Mouse (Mus musculus) kidney, adult 2 months (tissue): ENCODE data around the gene Gm17482. TPM values are rescaled to one million over a fixed set of nuclear protein-coding genes. Genes with fewer than 3 reads are reported as not detected.

Experiments
- DNase-seq: peaks from one replicate; pipeline ENCODE4 v3.0.0; 2021
- H3K27ac ChIP-seq: fragments of 200-500 bp; 2 replicates; pipeline ENCODE4 v1.5.1; 2012; ENCODE audit warnings: low read depth, low read length, control low read depth, inconsistent platforms; ENCODE audit not compliant: insufficient read depth
- H3K27me3 ChIP-seq: fragments of 200-500 bp; replicated peaks from 2 replicates; pipeline ENCODE4 v1.6.1; 2012; ENCODE audit warnings: mild to moderate bottlenecking, moderate library complexity, low read length, inconsistent platforms; ENCODE audit not compliant: control insufficient read depth, insufficient read depth
- H3K36me3 ChIP-seq: fragments of 200-500 bp; 2 replicates; pipeline ENCODE4 v1.6.1; 2012; ENCODE audit warnings: mild to moderate bottlenecking, moderate library complexity, low read length, inconsistent platforms; ENCODE audit not compliant: control insufficient read depth, insufficient read depth
- H3K4me1 ChIP-seq: fragments of 200-500 bp; 2 replicates; pipeline ENCODE4 v1.6.1; 2011; ENCODE audit warnings: low read length; ENCODE audit not compliant: control insufficient read depth, insufficient read depth
- H3K4me3 ChIP-seq: fragments of 200-500 bp; 2 replicates; pipeline ENCODE4 v1.5.1; 2011; ENCODE audit warnings: mild to moderate bottlenecking, low read depth, low read length, control low read depth; ENCODE audit not compliant: insufficient read depth
- CTCF ChIP-seq: fragments of 200-500 bp; conservative IDR thresholded peaks from 2 replicates; pipeline ENCODE4 v1.5.1; 2011; ENCODE audit warnings: low read depth, mild to moderate bottlenecking, control low read depth, low read length, moderate library complexity, mixed read lengths; ENCODE audit not compliant: insufficient read depth, insufficient read length
- POLR2A ChIP-seq: fragments of 200-500 bp; IDR thresholded peaks from one replicate; pipeline ENCODE4 v1.6.1; 2011; ENCODE audit warnings: low read depth, low read length, control low read depth
- WGBS: fragments of 180-500 bp; shearing (Covaris S2); methylation state at CpG from one replicate; pipeline ENCODE4 v1.1.7; 2018; 5-methylcytosine and 5-hydroxymethylcytosine counted together
- polyA plus RNA-seq: library from polyadenylated mRNA; depleted of rRNA; stranded (reverse); fragments of >200 nt; gene quantifications from 2 replicates; pipeline ENCODE4 v1.2.3, GENCODE M21; 2012

Gene Gm17482
- polyA plus RNA-seq, 1 experiment: not detected

DNA sequence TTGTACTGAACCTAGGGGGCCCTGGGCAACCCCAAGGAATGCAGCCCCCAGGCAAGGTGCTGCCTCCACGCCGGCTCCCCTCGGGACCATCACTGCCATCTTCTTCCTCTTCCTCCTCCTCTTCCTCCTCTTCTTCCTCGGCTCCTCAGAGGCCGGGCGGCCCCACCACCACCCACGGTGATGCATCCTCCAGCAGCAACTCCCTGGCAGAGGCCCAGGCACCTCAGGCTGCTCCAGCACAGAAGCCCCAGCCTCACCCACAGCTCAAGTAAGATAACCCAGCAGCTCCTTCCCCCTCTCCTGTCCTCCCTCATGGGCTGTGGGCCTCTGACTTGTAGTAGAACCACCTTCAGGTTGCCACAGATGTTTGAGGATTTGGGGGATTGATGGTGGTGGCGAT is 50.9 kb downstream of the Gm17482 start:
- Histone ChIP-seq H3K36me3 (no peaks in the 10 kb centered on the region), H3K4me3 (no peak overlapping the region), H3K27me3 (no peaks in the 10 kb centered on the region), H3K27ac (no peak overlapping the region), H3K4me1 (no peaks in the 10 kb centered on the region)
- no peak for DNase-seq
- 77% methylated on average over 8 of the region's 8 CpGs for WGBS
- no peak for TF ChIP-seq CTCF
- no peak for TF ChIP-seq POLR2A

DNA sequence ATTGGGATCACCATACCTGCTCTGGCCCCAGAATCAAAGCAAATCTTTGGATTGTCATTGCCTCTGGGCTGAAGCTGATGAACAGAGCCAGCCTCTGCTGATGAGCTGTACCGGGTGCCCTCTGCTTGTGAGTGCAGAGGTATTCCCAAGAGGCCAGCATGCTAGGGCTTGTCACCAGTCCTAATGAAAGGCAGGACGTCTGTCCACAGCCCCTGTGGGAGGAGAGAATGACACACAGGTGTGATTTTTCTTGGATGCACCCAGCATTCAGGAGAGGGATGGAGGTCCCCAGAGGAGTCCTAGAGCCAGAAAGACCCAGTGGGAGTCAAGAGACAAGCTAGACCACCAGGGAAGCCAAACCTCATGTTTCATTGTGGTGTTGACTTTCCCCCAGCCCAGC is 52.5 kb downstream of the Gm17482 start:
- TF ChIP-seq POLR2A (no peak), CTCF (no peak)
- no peak for DNase-seq
- Histone ChIP-seq H3K4me1 (no peaks in the 10 kb centered on the region), H3K27me3 (no peaks in the 10 kb centered on the region), H3K4me3 (no peak overlapping the region), H3K27ac (no peak overlapping the region), H3K36me3 (no peaks in the 10 kb centered on the region)
- WGBS: 59% methylated on average over 2 of the region's 2 CpGs

DNA sequence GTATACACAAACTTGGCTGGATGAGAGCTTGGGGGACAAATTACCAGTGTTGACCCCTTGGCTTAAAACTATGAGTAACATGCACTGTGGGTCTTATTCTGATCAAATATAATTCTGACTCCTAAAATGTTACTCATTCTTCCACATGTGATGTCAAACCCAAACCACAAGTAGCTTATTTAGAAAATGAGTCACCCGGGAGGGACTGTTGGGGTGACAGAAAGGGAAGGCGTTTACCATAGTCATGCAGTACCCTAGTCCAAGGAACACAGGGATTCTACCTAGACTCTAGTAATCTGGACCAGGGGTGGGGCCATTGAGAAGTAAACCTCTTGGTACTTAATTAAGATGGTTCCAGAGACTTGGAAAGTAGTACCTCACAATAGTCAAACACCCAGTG is 57.0 kb downstream of the Gm17482 start:
- no peak overlapping the region for H3K27ac ChIP-seq
- H3K27me3 ChIP-seq: no peaks in the 10 kb centered on the region
- no peak overlapping the region for H3K4me3 ChIP-seq
- H3K36me3 ChIP-seq: no peaks in the 10 kb centered on the region
- TF ChIP-seq POLR2A (no peak), CTCF (no peak)
- WGBS: 88% methylated on average over 2 of the region's 2 CpGs
- H3K4me1 ChIP-seq: no peaks in the 10 kb centered on the region
- DNase-seq: peak; percentile 12

- TF ChIP-seq CTCF (no peak), POLR2A (no peak)
- no peak for DNase-seq
- no peak overlapping the region for H3K27ac ChIP-seq
- 82% methylated on average over 6 of the region's 6 CpGs for WGBS
- no peaks in the 10 kb centered on the region for H3K4me1 ChIP-seq
- no peaks in the 10 kb centered on the region for H3K27me3 ChIP-seq
- no peaks in the 10 kb centered on the region for H3K36me3 ChIP-seq
- no peak overlapping the region for H3K4me3 ChIP-seq
Observed at GRCm38 (mm10) chr6:115286441-115286840, 59.3 kb downstream of the Gm17482 start.

DNA sequence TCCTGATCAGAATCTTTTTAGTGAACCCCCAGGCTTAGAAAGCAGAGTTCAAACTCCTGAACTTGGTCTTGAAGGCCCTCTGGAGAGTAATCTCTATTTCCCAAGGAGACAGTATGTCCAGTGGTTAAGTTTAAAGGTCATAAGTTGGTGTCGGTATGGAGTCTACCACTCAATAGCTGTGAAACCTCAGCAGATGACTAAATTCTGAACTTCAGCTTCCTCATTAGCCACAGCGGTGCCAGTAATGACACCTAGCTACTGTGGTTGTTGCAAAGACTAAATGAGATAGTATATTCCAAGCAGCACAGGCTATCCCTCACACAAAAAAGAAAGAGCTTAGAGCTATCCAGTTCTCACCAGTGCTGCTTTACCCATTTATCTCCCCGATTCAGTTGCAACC is 61.1 kb downstream of the Gm17482 start:
- 91% methylated on average over 3 of the region's 3 CpGs for WGBS
- H3K4me1 ChIP-seq: no peaks in the 10 kb centered on the region

DNA sequence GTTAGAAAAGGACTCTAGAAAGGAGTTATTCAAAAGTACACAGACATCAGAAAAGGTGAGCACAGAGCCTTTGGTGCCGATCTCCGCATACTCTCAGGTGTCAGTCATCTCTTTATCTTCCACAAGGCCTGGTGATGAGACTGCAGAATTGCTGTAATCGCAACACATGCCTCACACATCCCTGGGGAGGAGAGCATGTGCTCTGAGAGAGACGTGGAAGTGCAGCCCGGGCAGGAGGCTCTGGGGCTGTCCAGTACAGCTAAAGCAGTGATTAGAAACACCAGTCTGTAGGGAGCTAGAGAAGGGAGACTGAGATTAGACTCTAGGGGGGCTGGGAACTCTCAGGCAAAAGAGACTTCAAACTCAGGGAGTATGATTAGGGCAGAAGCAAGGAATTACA is 63.4 kb downstream of the Gm17482 start:
- H3K4me1 ChIP-seq: no peaks in the 10 kb centered on the region

More for the DNA sequence above, 61.1 kb downstream of the Gm17482 start:
- no peaks in the 10 kb centered on the region for H3K36me3 ChIP-seq
- no peak overlapping the region for H3K4me3 ChIP-seq
- TF ChIP-seq CTCF (no peak), POLR2A (no peak)
- H3K27ac ChIP-seq: no peak overlapping the region
- H3K27me3 ChIP-seq: no peaks in the 10 kb centered on the region
- DNase-seq: no peak

DNA sequence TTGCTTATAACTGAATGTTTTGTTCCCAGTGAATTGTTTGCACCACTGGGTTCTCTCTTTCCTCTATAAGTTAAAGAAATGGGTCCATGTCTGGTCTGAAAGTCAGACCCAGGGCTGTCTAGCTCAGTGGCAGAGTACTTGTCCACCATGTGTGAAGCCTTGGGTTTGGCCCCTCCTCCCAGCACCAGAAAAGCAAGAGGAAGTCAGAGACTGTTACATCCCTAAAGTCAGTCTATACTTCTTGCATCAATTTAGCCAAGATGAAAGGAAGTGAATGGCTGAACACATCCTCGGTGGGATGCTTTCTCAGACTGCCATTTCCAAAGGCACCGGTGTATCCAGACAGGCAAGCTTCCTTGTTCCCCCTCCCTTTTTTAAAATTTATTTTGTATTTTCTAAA is 63.9 kb downstream of the Gm17482 start:
- TF ChIP-seq CTCF (no peak), POLR2A (no peak)
- Histone ChIP-seq H3K4me3 (no peak overlapping the region), H3K27ac (no peak overlapping the region), H3K36me3 (no peaks in the 10 kb centered on the region), H3K4me1 (no peaks in the 10 kb centered on the region), H3K27me3 (no peaks in the 10 kb centered on the region)
- no peak for DNase-seq
- WGBS: 84% methylated on average over 2 of the region's 2 CpGs

More for the DNA sequence above, 63.4 kb downstream of the Gm17482 start:
- Histone ChIP-seq H3K36me3 (no peaks in the 10 kb centered on the region), H3K27ac (no peak overlapping the region), H3K27me3 (no peaks in the 10 kb centered on the region), H3K4me3 (no peak overlapping the region)
- TF ChIP-seq CTCF: no peak
- TF ChIP-seq POLR2A: no peak
- 80% methylated on average over 5 of the region's 5 CpGs for WGBS
- DNase-seq: no peak

- Histone ChIP-seq H3K27ac (no peak overlapping the region), H3K27me3 (no peaks in the 10 kb centered on the region), H3K36me3 (no peaks in the 10 kb centered on the region), H3K4me3 (no peak overlapping the region), H3K4me1 (no peaks in the 10 kb centered on the region)
- 93% methylated on average over 6 of the region's 6 CpGs for whole genome bisulfite sequencing
- no peak for DNase-seq
- TF ChIP-seq POLR2A: no peak
- no peak for TF ChIP-seq CTCF
Observed at GRCm38 (mm10) chr6:115291823-115292222, 64.7 kb downstream of the Gm17482 start.
